Mouse (Mus musculus): Measurements from ENCODE around the gene Cpa1. TPM values are rescaled to one million over a fixed set of nuclear protein-coding genes. Genes with fewer than 3 reads are reported as not detected.

Cpa1 gene
- total RNA-seq, 1 experiment: not detected

DNA sequence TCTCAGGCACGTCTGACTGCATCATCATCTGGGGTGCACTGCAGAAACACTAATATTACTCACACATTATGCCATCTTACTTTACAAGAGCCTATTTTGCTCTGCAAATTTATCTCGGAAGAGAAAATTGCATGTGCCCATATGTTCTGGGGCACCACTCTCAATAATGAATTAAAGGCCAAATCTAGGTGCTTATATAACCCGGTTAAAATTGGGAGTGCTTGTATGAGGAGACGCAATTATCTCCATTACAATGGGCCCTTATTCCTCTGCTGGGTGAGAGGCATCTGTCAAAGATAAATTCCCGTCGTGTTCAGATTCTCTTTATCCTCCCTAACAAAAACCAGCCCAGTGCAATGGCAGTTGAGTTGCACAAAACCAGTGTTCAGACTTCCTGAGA is 25.8 kb downstream of the Cpa1 start:
- in situ Hi-C loops (cut with MboI; ENCODE audit: low sequenced_read_pairs in 2 of 2, unreplicated experiment in 2 of 2): no loop called here
- no peaks in the 10 kb centered on the region for H3K4me1 ChIP-seq (ENCODE audit: control insufficient read depth in 2 of 2, insufficient read depth in 2 of 2, low read length in 2 of 2, poor library complexity in 1 of 2)
- TF ChIP-seq MAFK (IDR thresholded peaks at IDR 0.05; ENCODE audit: insufficient read depth, low read depth, low read length): no peak
- TF ChIP-seq CHD2 (IDR thresholded peaks at IDR 0.05; ENCODE audit: low read depth, low read length): no peak
- no peak for TF ChIP-seq ZC3H11A (IDR thresholded peaks at IDR 0.05; ENCODE audit: borderline replicate concordance, low read depth, low read length)
- TF ChIP-seq HCFC1 (IDR thresholded peaks at IDR 0.05; ENCODE audit: borderline replicate concordance, insufficient read depth, low read length): no peak
- no peak for TF ChIP-seq ZNF384 (IDR thresholded peaks at IDR 0.05; ENCODE audit: low read depth, low read length)
- H3K4me3 ChIP-seq (ENCODE audit: insufficient read depth in 1 of 2, low read depth in 1 of 2, low read length in 2 of 2, poor library complexity in 1 of 2, severe bottlenecking in 1 of 2): no peak overlapping the region
- H3K9me3 ChIP-seq (ENCODE audit: control insufficient read depth, insufficient read depth, low read depth, low read length): no peaks in the 10 kb centered on the region
- no peak overlapping the region for H3K9ac ChIP-seq (ENCODE audit: insufficient read depth, low read depth, low read length, poor library complexity, severe bottlenecking)
- no peaks in the 10 kb centered on the region; the same call in 1 of the 2 replicates for H3K36me3 ChIP-seq (ENCODE audit: control insufficient read depth, insufficient read depth, low read length, poor library complexity, severe bottlenecking)
- DNase-seq (ENCODE audit: low read depth, low spot score): no peak
- H3K27ac ChIP-seq (ENCODE audit: insufficient read depth, low read depth, low read length, poor library complexity, severe bottlenecking): no peak overlapping the region

DNA sequence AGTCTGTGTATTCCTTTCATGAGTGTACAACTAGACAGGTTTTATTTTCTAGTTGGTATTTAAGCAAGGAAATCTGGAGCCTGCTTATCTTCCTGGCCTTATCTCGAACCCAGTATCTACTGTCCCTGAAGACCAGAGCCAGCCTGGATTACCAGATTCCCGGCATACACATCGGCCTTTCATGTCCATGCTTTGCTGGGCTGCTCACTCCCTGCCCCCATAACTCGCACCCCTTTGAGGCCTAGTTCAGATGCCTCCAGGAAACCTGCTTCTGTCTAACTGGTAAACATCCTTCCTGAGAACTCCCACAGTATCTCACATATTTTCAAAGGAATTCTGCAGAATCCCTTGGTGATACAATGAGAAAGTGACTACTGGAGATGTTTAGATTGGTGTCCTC is 26.3 kb downstream of the Cpa1 start:
- Histone ChIP-seq H3K36me3 (ENCODE audit: control insufficient read depth, insufficient read depth, low read length, poor library complexity, severe bottlenecking) (no peaks in the 10 kb centered on the region; the same call in 1 of the 2 replicates), H3K27ac (ENCODE audit: insufficient read depth, low read depth, low read length, poor library complexity, severe bottlenecking) (no peak overlapping the region), H3K9me3 (ENCODE audit: control insufficient read depth, insufficient read depth, low read depth, low read length) (no peaks in the 10 kb centered on the region), H3K4me3 (ENCODE audit: insufficient read depth in 1 of 2, low read depth in 1 of 2, low read length in 2 of 2, poor library complexity in 1 of 2, severe bottlenecking in 1 of 2) (no peak overlapping the region), H3K4me1 (ENCODE audit: control insufficient read depth in 2 of 2, insufficient read depth in 2 of 2, low read length in 2 of 2, poor library complexity in 1 of 2) (no peaks in the 10 kb centered on the region), H3K9ac (ENCODE audit: insufficient read depth, low read depth, low read length, poor library complexity, severe bottlenecking) (no peak overlapping the region)
- in situ Hi-C loops (cut with MboI; ENCODE audit: low sequenced_read_pairs in 2 of 2, unreplicated experiment in 2 of 2): no loop called here
- DNase-seq (ENCODE audit: low read depth, low spot score): no peak
- no peak for TF ChIP-seq ZNF384 (IDR thresholded peaks at IDR 0.05; ENCODE audit: low read depth, low read length)
- no peak for TF ChIP-seq ZC3H11A (IDR thresholded peaks at IDR 0.05; ENCODE audit: borderline replicate concordance, low read depth, low read length)
- no peak for TF ChIP-seq MAFK (IDR thresholded peaks at IDR 0.05; ENCODE audit: insufficient read depth, low read depth, low read length)
- no peak for TF ChIP-seq HCFC1 (IDR thresholded peaks at IDR 0.05; ENCODE audit: borderline replicate concordance, insufficient read depth, low read length)
- no peak for TF ChIP-seq CHD2 (IDR thresholded peaks at IDR 0.05; ENCODE audit: low read depth, low read length)

DNA sequence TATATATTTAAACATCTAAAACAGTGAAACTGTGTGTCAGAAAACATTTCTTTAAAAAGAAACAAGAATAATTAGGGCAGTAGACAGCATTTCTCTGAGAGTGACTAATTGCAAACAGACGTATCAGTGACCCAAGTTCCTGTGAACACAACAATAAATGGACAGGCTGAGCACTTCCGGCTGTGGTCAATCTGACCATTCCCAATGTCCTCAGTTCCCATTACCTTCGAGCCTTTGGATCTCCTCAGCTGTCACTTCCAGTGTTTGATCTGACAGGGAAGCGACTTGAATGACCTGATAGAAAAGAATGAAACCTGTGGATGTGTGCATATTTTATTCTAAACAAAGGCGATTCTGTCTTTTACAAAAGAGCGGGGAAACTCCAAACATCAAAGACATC is 27.0 kb downstream of the Cpa1 start:
- no peak for DNase-seq (ENCODE audit: low read depth, low spot score)
- no peaks in the 10 kb centered on the region for H3K9me3 ChIP-seq (ENCODE audit: control insufficient read depth, insufficient read depth, low read depth, low read length)
- no peak for TF ChIP-seq MAFK (IDR thresholded peaks at IDR 0.05; ENCODE audit: insufficient read depth, low read depth, low read length)
- no peak for TF ChIP-seq ZC3H11A (IDR thresholded peaks at IDR 0.05; ENCODE audit: borderline replicate concordance, low read depth, low read length)
- no peak for TF ChIP-seq HCFC1 (IDR thresholded peaks at IDR 0.05; ENCODE audit: borderline replicate concordance, insufficient read depth, low read length)
- TF ChIP-seq ZNF384 (IDR thresholded peaks at IDR 0.05; ENCODE audit: low read depth, low read length): no peak
- no peak for TF ChIP-seq CHD2 (IDR thresholded peaks at IDR 0.05; ENCODE audit: low read depth, low read length)
- no peaks in the 10 kb centered on the region; the same call in 1 of the 2 replicates for H3K36me3 ChIP-seq (ENCODE audit: control insufficient read depth, insufficient read depth, low read length, poor library complexity, severe bottlenecking)
- H3K9ac ChIP-seq (ENCODE audit: insufficient read depth, low read depth, low read length, poor library complexity, severe bottlenecking): no peak overlapping the region
- no peak overlapping the region for H3K4me3 ChIP-seq (ENCODE audit: insufficient read depth in 1 of 2, low read depth in 1 of 2, low read length in 2 of 2, poor library complexity in 1 of 2, severe bottlenecking in 1 of 2)
- H3K4me1 ChIP-seq (ENCODE audit: control insufficient read depth in 2 of 2, insufficient read depth in 2 of 2, low read length in 2 of 2, poor library complexity in 1 of 2): no peaks in the 10 kb centered on the region
- in situ Hi-C loops (cut with MboI; ENCODE audit: low sequenced_read_pairs in 2 of 2, unreplicated experiment in 2 of 2): no loop called here
- H3K27ac ChIP-seq (ENCODE audit: insufficient read depth, low read depth, low read length, poor library complexity, severe bottlenecking): no peak overlapping the region

DNA sequence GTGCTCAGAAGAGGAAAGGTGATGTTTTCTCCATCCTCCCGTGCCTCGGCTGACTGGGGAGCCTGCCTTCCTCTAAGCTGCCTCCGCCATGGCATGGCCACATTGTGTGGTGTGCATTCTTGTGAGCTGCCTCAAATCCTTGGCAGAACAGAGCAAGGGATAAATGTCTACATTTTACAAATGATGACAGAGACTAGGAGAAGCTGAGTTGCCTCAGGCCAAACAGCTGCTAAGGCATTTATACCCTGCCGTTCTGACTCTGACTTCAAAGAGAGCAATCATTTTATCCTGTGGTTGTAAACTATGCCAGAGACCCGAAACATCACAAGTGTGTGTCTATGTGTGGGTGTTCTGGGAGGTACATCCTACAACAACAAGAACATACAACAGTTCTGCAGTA is 28.6 kb downstream of the Cpa1 start:
- Histone ChIP-seq H3K36me3 (ENCODE audit: control insufficient read depth, insufficient read depth, low read length, poor library complexity, severe bottlenecking) (no peaks in the 10 kb centered on the region; the same call in 1 of the 2 replicates), H3K4me3 (ENCODE audit: insufficient read depth in 1 of 2, low read depth in 1 of 2, low read length in 2 of 2, poor library complexity in 1 of 2, severe bottlenecking in 1 of 2) (no peak overlapping the region), H3K9ac (ENCODE audit: insufficient read depth, low read depth, low read length, poor library complexity, severe bottlenecking) (no peak overlapping the region), H3K27ac (ENCODE audit: insufficient read depth, low read depth, low read length, poor library complexity, severe bottlenecking) (no peak overlapping the region), H3K4me1 (ENCODE audit: control insufficient read depth in 2 of 2, insufficient read depth in 2 of 2, low read length in 2 of 2, poor library complexity in 1 of 2) (no peaks in the 10 kb centered on the region), H3K9me3 (ENCODE audit: control insufficient read depth, insufficient read depth, low read depth, low read length) (no peaks in the 10 kb centered on the region)
- no peak for DNase-seq (ENCODE audit: low read depth, low spot score)
- in situ Hi-C loops (cut with MboI; ENCODE audit: low sequenced_read_pairs in 2 of 2, unreplicated experiment in 2 of 2): no loop called here
- TF ChIP-seq MAFK (IDR thresholded peaks at IDR 0.05; ENCODE audit: insufficient read depth, low read depth, low read length) (no peak), HCFC1 (IDR thresholded peaks at IDR 0.05; ENCODE audit: borderline replicate concordance, insufficient read depth, low read length) (no peak), ZNF384 (IDR thresholded peaks at IDR 0.05; ENCODE audit: low read depth, low read length) (no peak), CHD2 (IDR thresholded peaks at IDR 0.05; ENCODE audit: low read depth, low read length) (no peak), ZC3H11A (IDR thresholded peaks at IDR 0.05; ENCODE audit: borderline replicate concordance, low read depth, low read length) (no peak)

DNA sequence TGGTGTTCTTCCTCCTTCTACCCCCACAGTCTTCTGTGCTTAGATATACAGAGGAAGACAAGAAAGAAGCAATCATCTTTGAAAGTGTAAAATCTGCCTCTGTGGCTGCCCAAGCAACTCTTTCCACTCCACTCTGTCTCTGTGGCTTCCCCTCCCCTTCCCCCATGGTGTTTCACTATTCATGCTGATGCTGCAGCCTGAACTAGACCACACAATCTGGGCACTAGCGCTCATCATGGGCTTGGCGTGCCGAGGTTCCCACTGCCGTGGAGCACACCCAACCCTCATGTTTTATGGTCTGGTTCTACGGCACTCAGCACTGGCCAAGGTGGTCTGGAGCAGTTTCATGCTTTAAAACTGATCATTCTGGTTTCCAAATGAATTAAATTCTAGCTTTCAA is 32.7 kb downstream of the Cpa1 start:
- H3K9ac ChIP-seq (ENCODE audit: insufficient read depth, low read depth, low read length, poor library complexity, severe bottlenecking): no peak overlapping the region
- in situ Hi-C loops (cut with MboI; ENCODE audit: low sequenced_read_pairs in 2 of 2, unreplicated experiment in 2 of 2): no loop called here
- H3K36me3 ChIP-seq (ENCODE audit: control insufficient read depth, insufficient read depth, low read length, poor library complexity, severe bottlenecking): no peaks in the 10 kb centered on the region; the same call in 1 of the 2 replicates
- H3K4me1 ChIP-seq (ENCODE audit: control insufficient read depth in 2 of 2, insufficient read depth in 2 of 2, low read length in 2 of 2, poor library complexity in 1 of 2): no peaks in the 10 kb centered on the region
- DNase-seq (ENCODE audit: low read depth, low spot score): no peak
- TF ChIP-seq ZNF384 (IDR thresholded peaks at IDR 0.05; ENCODE audit: low read depth, low read length) (no peak), MAFK (IDR thresholded peaks at IDR 0.05; ENCODE audit: insufficient read depth, low read depth, low read length) (no peak), HCFC1 (IDR thresholded peaks at IDR 0.05; ENCODE audit: borderline replicate concordance, insufficient read depth, low read length) (no peak), CHD2 (IDR thresholded peaks at IDR 0.05; ENCODE audit: low read depth, low read length) (no peak), ZC3H11A (IDR thresholded peaks at IDR 0.05; ENCODE audit: borderline replicate concordance, low read depth, low read length) (no peak)
- no peak overlapping the region for H3K27ac ChIP-seq (ENCODE audit: insufficient read depth, low read depth, low read length, poor library complexity, severe bottlenecking)
- H3K4me3 ChIP-seq (ENCODE audit: insufficient read depth in 1 of 2, low read depth in 1 of 2, low read length in 2 of 2, poor library complexity in 1 of 2, severe bottlenecking in 1 of 2): no peak overlapping the region
- H3K9me3 ChIP-seq (ENCODE audit: control insufficient read depth, insufficient read depth, low read depth, low read length): no peaks in the 10 kb centered on the region

Measured in ES-E14 (cell line).